Mouse (Mus musculus): ENCODE results near the gene Tspan18. TPM values are rescaled to one million over a fixed set of nuclear protein-coding genes. Genes with fewer than 3 reads are reported as not detected.
A peak's percentile ranks its signal among the peaks of the same experiment; 100 is the strongest.

Gene Tspan18
- polyA plus RNA-seq, 1 experiment: 10.6 TPM

GRCm38 (mm10) chr2:93166734-93167406 lies 167.4 kb downstream of the Tspan18 start:
- no peak for TF ChIP-seq POLR2A (IDR thresholded peaks at IDR 0.05; ENCODE audit: low read depth, low read length)
- TF ChIP-seq CTCF (IDR thresholded peaks at IDR 0.05; ENCODE audit: extremely low read depth, insufficient read depth, insufficient read length, insufficient replicate concordance): no peak
- Histone ChIP-seq H3K36me3 (ENCODE audit: control insufficient read depth, insufficient read depth, low read length) (no peaks in the 10 kb centered on the region), H3K27ac (ENCODE audit: insufficient read depth, low read length) (peak overlapping the region; percentile 55), H3K27me3 (ENCODE audit: control insufficient read depth, insufficient read depth, low read length) (no peaks in the 10 kb centered on the region), H3K4me1 (ENCODE audit: control insufficient read depth, insufficient read depth, insufficient read length) (peaks cover 33% of the 10 kb centered on the region; the same call in 1 of the 2 replicates), H3K4me3 (ENCODE audit: extremely low read depth, insufficient read depth, insufficient read length) (no peak overlapping the region)
- peak; percentile 58 to 61 for DNase-seq (ENCODE audit: low read depth in 1 of 2, low spot score in 2 of 2)
- 37% methylated on average over 14 of the region's 14 CpGs for WGBS

GRCm38 (mm10) chr2:93166295-93166694 lies 168.0 kb downstream of the Tspan18 start:
- no peak for DNase-seq (ENCODE audit: low read depth in 1 of 2, low spot score in 2 of 2)
- Histone ChIP-seq H3K4me1 (ENCODE audit: control insufficient read depth, insufficient read depth, insufficient read length) (peaks cover 39% of the 10 kb centered on the region; the same call in 1 of the 2 replicates), H3K4me3 (ENCODE audit: extremely low read depth, insufficient read depth, insufficient read length) (no peak overlapping the region), H3K27me3 (ENCODE audit: control insufficient read depth, insufficient read depth, low read length) (no peaks in the 10 kb centered on the region), H3K36me3 (ENCODE audit: control insufficient read depth, insufficient read depth, low read length) (no peaks in the 10 kb centered on the region), H3K27ac (ENCODE audit: insufficient read depth, low read length) (no peak overlapping the region)
- TF ChIP-seq CTCF (IDR thresholded peaks at IDR 0.05; ENCODE audit: extremely low read depth, insufficient read depth, insufficient read length, insufficient replicate concordance): no peak
- 65% methylated on average over 6 of the region's 6 CpGs for WGBS

DNA sequence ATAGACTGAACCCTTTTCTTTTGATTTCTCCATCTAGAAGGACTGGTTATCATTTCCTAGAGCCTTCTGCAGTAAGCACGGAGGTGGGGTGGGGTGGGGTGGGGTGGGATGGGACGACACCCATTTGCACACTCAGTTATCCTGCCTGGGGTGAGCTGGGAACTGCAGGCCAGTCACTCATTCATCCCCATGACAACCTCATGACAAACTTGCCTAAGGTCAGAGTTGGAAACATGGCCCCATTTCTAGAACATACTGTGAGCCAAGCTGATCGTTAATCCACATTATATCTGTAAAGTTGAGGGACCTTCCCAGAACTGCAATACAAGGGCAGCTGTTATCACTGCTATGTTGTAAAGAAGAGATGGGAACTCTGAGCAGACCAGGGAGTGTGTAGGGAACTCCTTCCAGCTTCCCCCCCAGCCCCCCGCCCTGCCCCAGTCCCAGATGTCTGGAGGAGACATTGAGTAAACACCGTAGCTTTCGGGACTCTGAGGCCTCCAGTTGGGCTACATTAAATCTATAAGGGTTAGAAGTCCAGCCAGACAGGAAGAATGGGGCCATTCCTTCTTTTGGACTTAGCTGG lies 170.5 kb downstream of the Tspan18 start:
- peaks cover 40% of the 10 kb centered on the region; the same call in 1 of the 2 replicates for H3K4me1 ChIP-seq (ENCODE audit: control insufficient read depth, insufficient read depth, insufficient read length)
- 71% methylated on average over 6 of the region's 6 CpGs for WGBS
- TF ChIP-seq POLR2A (IDR thresholded peaks at IDR 0.05; ENCODE audit: low read depth, low read length): no peak
- TF ChIP-seq CTCF (IDR thresholded peaks at IDR 0.05; ENCODE audit: extremely low read depth, insufficient read depth, insufficient read length, insufficient replicate concordance): no peak
- no peaks in the 10 kb centered on the region for H3K27me3 ChIP-seq (ENCODE audit: control insufficient read depth, insufficient read depth, low read length)
- H3K36me3 ChIP-seq (ENCODE audit: control insufficient read depth, insufficient read depth, low read length): no peaks in the 10 kb centered on the region
- no peak overlapping the region for H3K27ac ChIP-seq (ENCODE audit: insufficient read depth, low read length)
- DNase-seq (ENCODE audit: low read depth in 1 of 2, low spot score in 2 of 2): no peak
- H3K4me3 ChIP-seq (ENCODE audit: extremely low read depth, insufficient read depth, insufficient read length): no peak overlapping the region

DNA sequence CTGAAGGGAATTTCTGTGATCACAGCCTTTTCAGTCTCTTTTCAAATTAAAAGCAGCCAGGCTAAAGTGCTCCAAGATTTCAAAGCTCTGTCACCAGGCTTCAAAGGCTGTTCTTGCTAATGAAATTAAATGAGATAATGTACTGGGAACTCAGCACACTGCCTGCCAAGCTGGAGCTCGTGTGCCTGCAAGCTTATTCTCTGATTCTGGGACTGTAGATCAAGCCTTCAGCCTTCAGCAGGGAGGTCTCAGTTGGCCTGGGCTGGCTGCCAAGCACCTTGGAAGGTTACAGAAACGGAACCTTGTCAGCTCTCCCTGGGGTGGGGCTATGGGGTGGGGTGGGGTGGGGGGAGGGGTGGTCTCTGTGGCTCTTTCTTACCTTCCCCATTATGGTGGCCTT lies 171.0 kb downstream of the Tspan18 start:
- Histone ChIP-seq H3K27me3 (ENCODE audit: control insufficient read depth, insufficient read depth, low read length) (no peaks in the 10 kb centered on the region), H3K27ac (ENCODE audit: insufficient read depth, low read length) (peak overlapping the region; percentile 76), H3K4me3 (ENCODE audit: extremely low read depth, insufficient read depth, insufficient read length) (no peak overlapping the region), H3K4me1 (ENCODE audit: control insufficient read depth, insufficient read depth, insufficient read length) (peaks cover 40% of the 10 kb centered on the region; the same call in 1 of the 2 replicates), H3K36me3 (ENCODE audit: control insufficient read depth, insufficient read depth, low read length) (no peaks in the 10 kb centered on the region)
- DNase-seq (ENCODE audit: low read depth in 1 of 2, low spot score in 2 of 2): peak in 1 of 2 experiments; percentile 65
- TF ChIP-seq CTCF (IDR thresholded peaks at IDR 0.05; ENCODE audit: extremely low read depth, insufficient read depth, insufficient read length, insufficient replicate concordance) (no peak), POLR2A (IDR thresholded peaks at IDR 0.05; ENCODE audit: low read depth, low read length) (no peak)
- 18% methylated on average over 2 of the region's 2 CpGs for WGBS

GRCm38 (mm10) chr2:93162791-93163190 lies 171.5 kb downstream of the Tspan18 start:
- Histone ChIP-seq H3K4me3 (ENCODE audit: extremely low read depth, insufficient read depth, insufficient read length) (no peak overlapping the region), H3K36me3 (ENCODE audit: control insufficient read depth, insufficient read depth, low read length) (no peaks in the 10 kb centered on the region), H3K27me3 (ENCODE audit: control insufficient read depth, insufficient read depth, low read length) (no peaks in the 10 kb centered on the region), H3K27ac (ENCODE audit: insufficient read depth, low read length) (peak overlapping the region; percentile 85), H3K4me1 (ENCODE audit: control insufficient read depth, insufficient read depth, insufficient read length) (peaks cover 40% of the 10 kb centered on the region; the same call in 1 of the 2 replicates)
- 35% methylated on average over 4 of the region's 4 CpGs for WGBS
- TF ChIP-seq CTCF (IDR thresholded peaks at IDR 0.05; ENCODE audit: extremely low read depth, insufficient read depth, insufficient read length, insufficient replicate concordance): no peak
- TF ChIP-seq POLR2A (IDR thresholded peaks at IDR 0.05; ENCODE audit: low read depth, low read length): peak; percentile 21; the same call in 1 of the 2 replicates
- peak; percentile 63 to 65 for DNase-seq (ENCODE audit: low read depth in 1 of 2, low spot score in 2 of 2)

DNA sequence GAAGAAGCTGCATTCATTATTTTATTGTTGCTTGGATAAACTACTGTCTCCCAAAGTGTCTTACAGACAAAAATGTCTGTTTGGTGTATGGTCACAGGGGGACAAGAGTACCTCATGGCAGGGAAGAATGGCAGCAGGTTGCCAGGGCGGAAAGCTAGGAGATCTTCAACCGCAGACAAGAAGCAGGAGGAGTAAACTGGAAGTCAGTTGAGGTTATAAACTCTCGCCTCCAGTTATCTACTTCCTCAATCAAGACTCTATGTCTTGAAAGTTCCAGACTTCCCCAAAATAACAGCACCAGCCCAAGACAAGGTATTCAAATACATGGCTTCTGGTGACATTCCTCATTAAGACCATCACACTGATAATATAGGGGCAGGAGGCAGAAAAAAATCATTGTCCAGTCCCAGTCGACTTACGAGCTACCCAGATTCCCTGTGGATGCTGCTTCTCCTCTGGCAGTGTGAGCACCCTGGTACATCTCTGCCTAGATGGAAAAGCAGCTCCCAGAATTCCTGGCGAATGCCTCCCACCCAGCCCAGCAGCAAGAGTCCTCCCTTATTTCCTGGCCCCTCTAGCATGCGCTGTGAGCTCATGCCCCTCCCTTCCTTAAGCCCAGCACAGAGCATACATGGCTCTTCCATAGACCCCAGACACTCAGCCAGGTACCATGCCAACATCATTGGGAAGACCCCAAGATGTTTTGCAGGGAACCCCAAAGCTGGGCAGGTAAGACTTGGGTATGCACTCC lies 172.2 kb downstream of the Tspan18 start:
- TF ChIP-seq CTCF (IDR thresholded peaks at IDR 0.05; ENCODE audit: extremely low read depth, insufficient read depth, insufficient read length, insufficient replicate concordance) (no peak), POLR2A (IDR thresholded peaks at IDR 0.05; ENCODE audit: low read depth, low read length) (no peak)
- Histone ChIP-seq H3K4me3 (ENCODE audit: extremely low read depth, insufficient read depth, insufficient read length) (peak overlapping the region; percentile 20; the same call in 1 of the 2 replicates), H3K27ac (ENCODE audit: insufficient read depth, low read length) (peak overlapping the region; percentile 85), H3K27me3 (ENCODE audit: control insufficient read depth, insufficient read depth, low read length) (no peaks in the 10 kb centered on the region), H3K36me3 (ENCODE audit: control insufficient read depth, insufficient read depth, low read length) (no peaks in the 10 kb centered on the region), H3K4me1 (ENCODE audit: control insufficient read depth, insufficient read depth, insufficient read length) (peaks cover 38% of the 10 kb centered on the region; the same call in 1 of the 2 replicates)
- no peak for DNase-seq (ENCODE audit: low read depth in 1 of 2, low spot score in 2 of 2)
- 18% methylated on average over 7 of the region's 7 CpGs for WGBS
